Comparison of ENCODE assay signal across 8 mouse cellular contexts in genomic region chr5:142502414-142502813, GRCm38 (mm10). TPM values are rescaled to one million over a fixed set of nuclear protein-coding genes. Genes with fewer than 3 reads are reported as not detected.
DNase-seq lines count a peak whose midpoint lies in the region; ATAC-seq lines count a peak whose summit lies in the region.

No protein-coding gene starts in this region.

- ATAC-seq in intestine, embryonic 14.5 days (replicated peaks; ENCODE audit: low FRiP score, low TSS enrichment, low read depth): peak; percentile 87
- ATAC-seq in megakaryocyte progenitor cell, adult 5-6 weeks (replicated peaks; ENCODE audit: poor library complexity): peak; percentile 84

- no peak overlapping the region for H3K4me3 ChIP-seq in intestine, embryonic 14.5 days (ENCODE audit: low read depth, low read length)

- DNase-seq in adrenal gland, adult 8-10 months: peak; percentile 74
- peak; percentile 87 for DNase-seq in embryo, embryonic 11 days
- peak; percentile 62 for DNase-seq in gastrocnemius, postnatal 25 days
- DNase-seq in intestine, embryonic 14.5 days (ENCODE audit: low spot score): peak; percentile 86
- peak; percentile 56 to 91 for DNase-seq in left cerebral cortex, adult 9 months (ENCODE audit: low spot score in 2 of 2)
- peak; percentile 68 for DNase-seq in right cerebral cortex, postnatal 14 days
- DNase-seq in urinary bladder, postnatal 4 days (ENCODE audit: low spot score in 2 of 2): peak; percentile 75 to 81

- no peaks in the 10 kb centered on the region for H3K27me3 ChIP-seq in intestine, embryonic 14.5 days (replicated peaks; ENCODE audit: control insufficient read depth, insufficient read depth, low read length)

- peaks cover 11% of the 10 kb centered on the region for H3K4me1 ChIP-seq in intestine, embryonic 14.5 days (replicated peaks; ENCODE audit: control insufficient read depth, insufficient read depth, low read length)

- H3K27ac ChIP-seq in intestine, embryonic 14.5 days (ENCODE audit: low read depth): no peak overlapping the region

- H3K4me2 ChIP-seq in intestine, embryonic 14.5 days (ENCODE audit: low read length): no peak overlapping the region

- no peaks in the 10 kb centered on the region for H3K36me3 ChIP-seq in intestine, embryonic 14.5 days (ENCODE audit: control insufficient read depth, insufficient read depth, low read length)

- no peaks in the 10 kb centered on the region for H3K9me3 ChIP-seq in intestine, embryonic 14.5 days (ENCODE audit: control insufficient read depth, low read length)

- WGBS in intestine, embryonic 14.5 days: 3% methylated on average over 3 of the region's 3 CpGs

- H3K9ac ChIP-seq in intestine, embryonic 14.5 days (ENCODE audit: low read length): no peak overlapping the region

RNA-seq across cellular contexts. Expression of gene Papolb, which starts 27.5 kb away (rescaled TPM):
- under 1 TPM; 0.06 to 0.35 (median 0.26) TPM for total RNA-seq in adrenal gland, adult 8-10 months (2022)
- total RNA-seq in gastrocnemius, postnatal 25 days (2021): under 1 TPM; 0.08 to 0.19 TPM
- 0.04 and 0.15 TPM in 2 replicates for polyA plus RNA-seq in intestine, embryonic 14.5 days (2014; fragmentation: Nextera tagmentation; extraction: Ambion mirVana)
- total RNA-seq in megakaryocyte progenitor cell, adult 5-6 weeks (2015): not detected in 2 replicates
- not detected in 2 replicates for total RNA-seq in megakaryocyte progenitor cell, adult 5-6 weeks (2017)

RNA-seq across cellular contexts. Expression of gene Ap5z1, which starts 38.7 kb away (rescaled TPM):
- total RNA-seq in adrenal gland, adult 8-10 months (2022): 10 to 100 TPM; 18.4 to 36.8 (median 26.5) TPM
- 1 to 10 TPM; 2.5 to 4.0 TPM for total RNA-seq in gastrocnemius, postnatal 25 days (2021)
- 10.5 and 12.3 TPM in 2 replicates for polyA plus RNA-seq in intestine, embryonic 14.5 days (2014; fragmentation: Nextera tagmentation; extraction: Ambion mirVana)
- total RNA-seq in megakaryocyte progenitor cell, adult 5-6 weeks (2015): 5.6 and 6.8 TPM in 2 replicates
- 4.7 and 8.0 TPM in 2 replicates for total RNA-seq in megakaryocyte progenitor cell, adult 5-6 weeks (2017)

RNA-seq across cellular contexts. Expression of gene Radil, which starts 48.5 kb away (rescaled TPM):
- 1 to 10 TPM; 3.4 to 8.2 (median 4.1) TPM for total RNA-seq in adrenal gland, adult 8-10 months (2022)
- total RNA-seq in gastrocnemius, postnatal 25 days (2021): 1 to 10 TPM; 1.9 to 3.4 TPM
- 2.4 and 2.5 TPM in 2 replicates for polyA plus RNA-seq in intestine, embryonic 14.5 days (2014; fragmentation: Nextera tagmentation; extraction: Ambion mirVana)
- total RNA-seq in megakaryocyte progenitor cell, adult 5-6 weeks (2015): not detected in 2 replicates
- total RNA-seq in megakaryocyte progenitor cell, adult 5-6 weeks (2017): not detected in 2 replicates
